Comparison of ENCODE assay signal across 9 mouse cellular contexts in genomic region chr11:101211970-101212369, GRCm38 (mm10). TPM values are rescaled to one million over a fixed set of nuclear protein-coding genes. Genes with fewer than 3 reads are reported as not detected.
A peak's percentile ranks its signal among the peaks of the same experiment; 100 is the strongest.
DNase-seq lines count a peak whose midpoint lies in the region; ATAC-seq and TF ChIP-seq lines count a peak whose summit lies in the region.
"Had no signal": no experiment of that assay in that cellular context is flagged by ENCODE, and none has a peak within 500 bp of the region (broad histone marks: within the 10 kb centered on the region; RNA-seq: fewer than 3 reads in every experiment).

No protein-coding gene starts in this region.

- peak; percentile 98 for TF ChIP-seq RAD21 in CH12.LX (IDR thresholded peaks at IDR 0.05; ENCODE audit: low read depth, low read length)

- H3K27me3 ChIP-seq in CH12.LX (replicated peaks): no peaks in the 10 kb centered on the region
- H3K27me3 ChIP-seq in heart, postnatal 0 days (ENCODE audit: control insufficient read depth, insufficient read depth, low read length): no peaks in the 10 kb centered on the region
- no peaks in the 10 kb centered on the region for H3K27me3 ChIP-seq in liver, postnatal 0 days (ENCODE audit: insufficient read depth, low read length)
- no peaks in the 10 kb centered on the region for H3K27me3 ChIP-seq in stomach, postnatal 0 days (ENCODE audit: control insufficient read depth, insufficient read depth, low read length)

- peaks cover 0 to 4% of the 10 kb centered on the region in 2 experiments; a peak in 2 of 4 replicates for H3K4me1 ChIP-seq in CH12.LX (ENCODE audit: control insufficient read depth in 1 of 2, insufficient read depth in 2 of 2)
- H3K4me1 ChIP-seq in heart, postnatal 0 days (ENCODE audit: control insufficient read depth, insufficient read depth): no peaks in the 10 kb centered on the region
- no peaks in the 10 kb centered on the region for H3K4me1 ChIP-seq in liver, postnatal 0 days (ENCODE audit: insufficient read depth)
- H3K4me1 ChIP-seq in stomach, postnatal 0 days (replicated peaks; ENCODE audit: control insufficient read depth, insufficient read depth): no peaks in the 10 kb centered on the region

- H3K36me3 ChIP-seq in CH12.LX (replicated peaks in 1 of 2; ENCODE audit: control insufficient read depth in 1 of 2, insufficient read depth in 1 of 2, low read length in 1 of 2): peaks cover 53 to 80% of the 10 kb centered on the region in 2 experiments
- H3K36me3 ChIP-seq in heart, postnatal 0 days (replicated peaks; ENCODE audit: control insufficient read depth, insufficient read depth, low read length): peaks cover 68% of the 10 kb centered on the region
- H3K36me3 ChIP-seq in liver, postnatal 0 days (replicated peaks; ENCODE audit: insufficient read depth, low read length): peaks cover 54% of the 10 kb centered on the region
- peaks cover 27% of the 10 kb centered on the region for H3K36me3 ChIP-seq in stomach, postnatal 0 days (ENCODE audit: control insufficient read depth, insufficient read depth, low read length)

- H3K9me3 ChIP-seq in CH12.LX (replicated peaks; ENCODE audit: low read length): no peaks in the 10 kb centered on the region
- H3K9me3 ChIP-seq in heart, postnatal 0 days (replicated peaks; ENCODE audit: control insufficient read depth, low read length): no peaks in the 10 kb centered on the region
- no peaks in the 10 kb centered on the region for H3K9me3 ChIP-seq in liver, postnatal 0 days (ENCODE audit: low read length)
- H3K9me3 ChIP-seq in stomach, postnatal 0 days (ENCODE audit: control insufficient read depth, low read length): no peaks in the 10 kb centered on the region

- 27% methylated on average over 3 of the region's 3 CpGs for WGBS in heart, postnatal 0 days
- WGBS in liver, postnatal 0 days (ENCODE audit: insufficient replicate concordance): 33% methylated on average over 3 of the region's 3 CpGs
- WGBS in stomach, postnatal 0 days: 30% methylated on average over 3 of the region's 3 CpGs

- peak; percentile 62 for DNase-seq in layer of hippocampus, adult 11-12 months (ENCODE audit: low spot score)
- DNase-seq in layer of hippocampus, postnatal 36 days: no peak
- DNase-seq in CH12.LX (ENCODE audit: extremely low read depth) (peak; percentile 87), adipocyte (ENCODE audit: low spot score) (peak; percentile 90)
- peak; percentile 88 for DNase-seq in heart, postnatal 0 days (ENCODE audit: low spot score)
- peak; percentile 19 for DNase-seq in liver, postnatal 0 days
- no peak for DNase-seq in stomach, postnatal 0 days (ENCODE audit: low spot score)
- DNase-seq in adrenal gland, postnatal 4 days (ENCODE audit: low spot score in 2 of 2): no peak

- H3K9ac ChIP-seq in CH12.LX (ENCODE audit: insufficient read depth, low read depth): no peak overlapping the region
- H3K9ac ChIP-seq in heart, postnatal 0 days (replicated peaks; ENCODE audit: low read depth, low read length): no peak overlapping the region
- H3K9ac ChIP-seq in liver, postnatal 0 days (replicated peaks): no peak overlapping the region
- no peak overlapping the region for H3K9ac ChIP-seq in stomach, postnatal 0 days (ENCODE audit: low read length)

- TF ChIP-seq EP300 in CH12.LX (IDR thresholded peaks at IDR 0.05; ENCODE audit: low read length): no peak
- no peak; the same call in 1 of the 2 replicates for TF ChIP-seq EP300 in heart, postnatal 0 days (IDR thresholded peaks at IDR 0.05; ENCODE audit: low read depth)
- TF ChIP-seq EP300 in liver, postnatal 0 days (IDR thresholded peaks at IDR 0.05; ENCODE audit: low read depth): no peak
- no peak for TF ChIP-seq EP300 in stomach, postnatal 0 days (optimal IDR thresholded peaks at IDR 0.05)

- H3K4me3 ChIP-seq in CH12.LX (replicated peaks in 1 of 3; ENCODE audit: low read depth in 2 of 3, low read length in 2 of 3, poor library complexity in 1 of 3): no peak overlapping the region
- no peak overlapping the region for H3K4me3 ChIP-seq in heart, postnatal 0 days (ENCODE audit: low read depth, low read length)
- no peak overlapping the region for H3K4me3 ChIP-seq in liver, postnatal 0 days (ENCODE audit: low read depth, low read length)
- H3K4me3 ChIP-seq in stomach, postnatal 0 days (ENCODE audit: low read depth, low read length): no peak overlapping the region

- no peak overlapping the region for H3K27ac ChIP-seq in CH12.LX (ENCODE audit: insufficient read depth, low read depth)
- H3K27ac ChIP-seq in heart, postnatal 0 days (ENCODE audit: low read depth): no peak overlapping the region
- no peak overlapping the region for H3K27ac ChIP-seq in liver, postnatal 0 days (ENCODE audit: low read depth)
- no peak overlapping the region for H3K27ac ChIP-seq in stomach, postnatal 0 days (replicated peaks)

- no peak overlapping the region for H3K4me2 ChIP-seq in CH12.LX (ENCODE audit: insufficient read depth, low read depth, poor library complexity, severe bottlenecking)
- no peak overlapping the region for H3K4me2 ChIP-seq in heart, postnatal 0 days (ENCODE audit: low read depth, low read length)
- H3K4me2 ChIP-seq in liver, postnatal 0 days (ENCODE audit: low read depth, low read length): no peak overlapping the region
- no peak overlapping the region for H3K4me2 ChIP-seq in stomach, postnatal 0 days (replicated peaks; ENCODE audit: low read depth)

- TF ChIP-seq CTCF in CH12.LX (conservative IDR thresholded peaks at IDR 0.05 in 1 of 2, IDR thresholded peaks at IDR 0.05 in 1 of 2; ENCODE audit: low read depth in 2 of 2, low read length in 2 of 2): peak; percentile 76 to 96
- peak; percentile 78 for TF ChIP-seq CTCF in heart, postnatal 0 days (IDR thresholded peaks at IDR 0.05; ENCODE audit: low read depth)
- TF ChIP-seq CTCF in liver, postnatal 0 days (IDR thresholded peaks at IDR 0.05; ENCODE audit: low read depth): peak; percentile 85
- TF ChIP-seq CTCF in stomach, postnatal 0 days (IDR thresholded peaks at IDR 0.05; ENCODE audit: low read depth): peak; percentile 90

- no peak for TF ChIP-seq POLR2A in CH12.LX (IDR thresholded peaks at IDR 0.05; ENCODE audit: low read depth, low read length)

- ATAC-seq in heart, postnatal 0 days (ENCODE audit: insufficient read depth, low read depth): peak; percentile 84
- ATAC-seq in liver, postnatal 0 days: peak; percentile 56
- peak; percentile 75 for ATAC-seq in stomach, postnatal 0 days (ENCODE audit: low FRiP score, low TSS enrichment)

- no peaks in the 10 kb centered on the region for H3K79me2 ChIP-seq in CH12.LX (replicated peaks; ENCODE audit: control insufficient read depth, extremely low read depth, insufficient read depth, poor library complexity, severe bottlenecking)

- dilution Hi-C loops in CH12.LX (cut with MboI; ENCODE audit: extremely low pct_ligation_motif_present, extremely low pct_unique_long_range_greater_than_20kb, low sequenced_read_pairs): no loop called here

- in situ Hi-C loops in CH12.LX (cut with MboI; ENCODE audit: low pct_ligation_motif_present, low pct_unique_long_range_greater_than_20kb, low sequenced_read_pairs): loop anchor here (10.0 kb wide), 1 partner anchor 83 kb away; no protein-coding TSS in a partner anchor

RNA-seq across cellular contexts. Expression of gene Ezh1, which starts 14.3 kb away (rescaled TPM):
- total RNA-seq in layer of hippocampus, postnatal 36 days (2021): 10 to 100 TPM; 65.9 to 77.2 TPM
- 11.1 and 15.3 TPM in 2 replicates for total RNA-seq in CH12.LX (2012; rRNA removed)
- 8.5 and 8.7 TPM in 2 replicates for total RNA-seq in CH12.LX (2014; rRNA removed)
- 10.8 and 12.1 TPM in 2 replicates for polyA plus RNA-seq in CH12.LX (2012; ENCODE audit: insufficient read length, low read depth)
- total RNA-seq in heart, postnatal 0 days (2014; rRNA removed; ENCODE audit: low replicate concordance): 12.0 and 16.4 TPM in 2 replicates
- polyA plus RNA-seq in heart, postnatal 0 days (2015; fragmentation: Nextera tagmentation; extraction: Ambion mirVana): 12.1 and 13.1 TPM in 2 replicates
- 4.2 and 5.0 TPM in 2 replicates for polyA plus RNA-seq in liver, postnatal 0 days (2015; fragmentation: Nextera tagmentation; extraction: Ambion mirVana)
- 8.1 and 9.4 TPM in 2 replicates for polyA plus RNA-seq in stomach, postnatal 0 days (2015; fragmentation: Nextera tagmentation; extraction: Ambion mirVana)
- total RNA-seq in adrenal gland, postnatal 4 days (2021): 10 to 100 TPM; 38.8 to 40.3 TPM

RNA-seq across cellular contexts. Expression of gene Ramp2, which starts 33.9 kb away (rescaled TPM):
- 10 to 100 TPM; 63.7 to 68.0 TPM for total RNA-seq in layer of hippocampus, postnatal 36 days (2021)
- 1.3 and 1.5 TPM in 2 replicates for total RNA-seq in CH12.LX (2012; rRNA removed)
- 0.26 TPM in 1 of 2 replicates, not detected in the other for total RNA-seq in CH12.LX (2014; rRNA removed)
- 0.33 and 0.80 TPM in 2 replicates for polyA plus RNA-seq in CH12.LX (2012; ENCODE audit: insufficient read length, low read depth)
- 159 and 253 TPM in 2 replicates for total RNA-seq in heart, postnatal 0 days (2014; rRNA removed; ENCODE audit: low replicate concordance)
- polyA plus RNA-seq in heart, postnatal 0 days (2015; fragmentation: Nextera tagmentation; extraction: Ambion mirVana): 181 and 182 TPM in 2 replicates
- 34.8 and 38.4 TPM in 2 replicates for polyA plus RNA-seq in liver, postnatal 0 days (2015; fragmentation: Nextera tagmentation; extraction: Ambion mirVana)
- 62.3 and 64.9 TPM in 2 replicates for polyA plus RNA-seq in stomach, postnatal 0 days (2015; fragmentation: Nextera tagmentation; extraction: Ambion mirVana)
- total RNA-seq in adrenal gland, postnatal 4 days (2021): 10 to 100 TPM; 85.7 to 96.0 TPM

RNA-seq across cellular contexts. Expression of gene Ccr10, which starts 36.7 kb away (rescaled TPM):
- not detected for total RNA-seq in layer of hippocampus, postnatal 36 days (2021)
- 29.6 and 58.7 TPM in 2 replicates for total RNA-seq in CH12.LX (2012; rRNA removed)
- 14.1 and 17.2 TPM in 2 replicates for total RNA-seq in CH12.LX (2014; rRNA removed)
- 12.3 TPM in 2 replicates for polyA plus RNA-seq in CH12.LX (2012; ENCODE audit: insufficient read length, low read depth)
- total RNA-seq in heart, postnatal 0 days (2014; rRNA removed; ENCODE audit: low replicate concordance): 0.19 TPM in 1 of 2 replicates, not detected in the other
- 0.31 and 0.52 TPM in 2 replicates for polyA plus RNA-seq in heart, postnatal 0 days (2015; fragmentation: Nextera tagmentation; extraction: Ambion mirVana)
- polyA plus RNA-seq in liver, postnatal 0 days (2015; fragmentation: Nextera tagmentation; extraction: Ambion mirVana): 0.09 TPM in 2 replicates
- polyA plus RNA-seq in stomach, postnatal 0 days (2015; fragmentation: Nextera tagmentation; extraction: Ambion mirVana): 0.16 and 0.24 TPM in 2 replicates
- total RNA-seq in adrenal gland, postnatal 4 days (2021): under 1 TPM in 1 of 2 experiments, not detected in 1; 0.22 TPM
- total RNA-seq: heart, postnatal 14 days had no signal

RNA-seq across cellular contexts. Expression of gene Plekhh3, which starts 40.8 kb away (rescaled TPM):
- 10 to 100 TPM; 12.5 to 14.8 TPM for total RNA-seq in layer of hippocampus, postnatal 36 days (2021)
- total RNA-seq in CH12.LX (2012; rRNA removed) (16.3 and 20.3 TPM in 2 replicates), CH12.LX (2014; rRNA removed) (2.8 and 2.9 TPM in 2 replicates)
- 3.7 and 5.0 TPM in 2 replicates for polyA plus RNA-seq in CH12.LX (2012; ENCODE audit: insufficient read length, low read depth)
- total RNA-seq in heart, postnatal 0 days (2014; rRNA removed; ENCODE audit: low replicate concordance): 22.0 and 23.2 TPM in 2 replicates
- 9.5 and 10.6 TPM in 2 replicates for polyA plus RNA-seq in heart, postnatal 0 days (2015; fragmentation: Nextera tagmentation; extraction: Ambion mirVana)
- polyA plus RNA-seq in liver, postnatal 0 days (2015; fragmentation: Nextera tagmentation; extraction: Ambion mirVana): 1.6 and 3.4 TPM in 2 replicates
- 23.8 and 25.6 TPM in 2 replicates for polyA plus RNA-seq in stomach, postnatal 0 days (2015; fragmentation: Nextera tagmentation; extraction: Ambion mirVana)
- 10 to 100 TPM; 26.9 to 30.7 TPM for total RNA-seq in adrenal gland, postnatal 4 days (2021)

RNA-seq across cellular contexts. Expression of gene Vps25, which starts 41.5 kb away (rescaled TPM):
- 10 to 100 TPM; 63.0 to 66.0 TPM for total RNA-seq in layer of hippocampus, postnatal 36 days (2021)
- total RNA-seq in CH12.LX (2012; rRNA removed) (102 and 132 TPM in 2 replicates), CH12.LX (2014; rRNA removed) (97.7 and 105 TPM in 2 replicates)
- polyA plus RNA-seq in CH12.LX (2012; ENCODE audit: insufficient read length, low read depth): 210 and 211 TPM in 2 replicates
- total RNA-seq in heart, postnatal 0 days (2014; rRNA removed; ENCODE audit: low replicate concordance): 99.2 and 116 TPM in 2 replicates
- polyA plus RNA-seq in heart, postnatal 0 days (2015; fragmentation: Nextera tagmentation; extraction: Ambion mirVana): 125 and 130 TPM in 2 replicates
- polyA plus RNA-seq in liver, postnatal 0 days (2015; fragmentation: Nextera tagmentation; extraction: Ambion mirVana): 75.9 and 81.1 TPM in 2 replicates
- 141 and 157 TPM in 2 replicates for polyA plus RNA-seq in stomach, postnatal 0 days (2015; fragmentation: Nextera tagmentation; extraction: Ambion mirVana)
- 100 to 1,000 TPM; 106 to 111 TPM for total RNA-seq in adrenal gland, postnatal 4 days (2021)

Comparison
In these comparisons a context has a peak if more than half of its experiments do, and no peak if none do; other contexts are left out.
1. DNase-seq: peak in layer of hippocampus, adult 11-12 months (single experiment), CH12.LX (single experiment), adipocyte (single experiment), heart, postnatal 0 days (single experiment) and liver, postnatal 0 days (single experiment); none in layer of hippocampus, postnatal 36 days (0 of 2), stomach, postnatal 0 days (single experiment) and adrenal gland, postnatal 4 days (0 of 2).
2. RNA of gene Ramp2, which starts 33.9 kb away (total RNA-seq): 159 to 253 TPM in heart, postnatal 0 days, 85.7 to 96.0 TPM in adrenal gland, postnatal 4 days and 63.7 to 68.0 TPM in layer of hippocampus, postnatal 36 days; 0.26 to 1.5 TPM in CH12.LX; every median in the first group is over 10 times any median in the second.
3. RNA of gene Ccr10, which starts 36.7 kb away (total RNA-seq): 14.1 to 58.7 TPM in CH12.LX; 0.22 TPM in adrenal gland, postnatal 4 days, not detected in layer of hippocampus, postnatal 36 days and 0.19 TPM in heart, postnatal 0 days; every median in the first group is over 10 times any median in the second.
4. Peak in every context shown above with its lines, with median percentiles within 50 percentile points of each other: CTCF ChIP-seq and ATAC-seq.